Mouse (Mus musculus) retina, embryonic 14.5 days (tissue): ENCODE results near the gene Akr1c19.
A peak's percentile ranks its signal among the peaks of the same experiment; 100 is the strongest.

ENCODE experiments used
- DNase-seq: peaks from one replicate; pipeline ENCODE4 v3.0.0-alpha.2; 2015; ENCODE audit warnings: low spot score

Gene Akr1c19

DNA sequence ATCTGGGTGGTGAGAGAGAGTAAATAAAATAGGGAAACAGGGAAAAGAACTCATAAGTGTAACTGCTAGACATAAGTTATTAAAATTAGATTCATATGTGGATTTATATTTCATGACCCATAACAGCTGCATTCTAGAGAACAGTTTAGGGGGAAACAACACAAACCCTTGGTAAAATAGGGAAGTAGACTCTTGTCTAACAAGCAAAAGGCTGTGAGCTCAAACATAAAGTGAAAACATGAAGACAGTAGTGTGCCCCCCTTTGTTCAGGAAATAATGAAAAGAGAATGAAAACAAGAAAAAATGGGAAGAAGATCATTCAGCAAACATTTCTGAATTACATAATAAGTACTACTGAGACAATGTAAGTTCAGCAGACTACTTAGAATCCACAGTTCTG is 42.4 kb downstream of the Akr1c19 start:
- DNase-seq, result no peak

GRCm38 (mm10) chr13:4277526-4277925 is 49.0 kb downstream of the Akr1c19 start:
- DNase-seq, result no peak

- no peak for DNase-seq
Observed at GRCm38 (mm10) chr13:4279284-4279683, 50.8 kb downstream of the Akr1c19 start, which contains the start of gene Akr1c12. Gene Akr1c12 (minus strand): TSS chr13:4279433.

DNA sequence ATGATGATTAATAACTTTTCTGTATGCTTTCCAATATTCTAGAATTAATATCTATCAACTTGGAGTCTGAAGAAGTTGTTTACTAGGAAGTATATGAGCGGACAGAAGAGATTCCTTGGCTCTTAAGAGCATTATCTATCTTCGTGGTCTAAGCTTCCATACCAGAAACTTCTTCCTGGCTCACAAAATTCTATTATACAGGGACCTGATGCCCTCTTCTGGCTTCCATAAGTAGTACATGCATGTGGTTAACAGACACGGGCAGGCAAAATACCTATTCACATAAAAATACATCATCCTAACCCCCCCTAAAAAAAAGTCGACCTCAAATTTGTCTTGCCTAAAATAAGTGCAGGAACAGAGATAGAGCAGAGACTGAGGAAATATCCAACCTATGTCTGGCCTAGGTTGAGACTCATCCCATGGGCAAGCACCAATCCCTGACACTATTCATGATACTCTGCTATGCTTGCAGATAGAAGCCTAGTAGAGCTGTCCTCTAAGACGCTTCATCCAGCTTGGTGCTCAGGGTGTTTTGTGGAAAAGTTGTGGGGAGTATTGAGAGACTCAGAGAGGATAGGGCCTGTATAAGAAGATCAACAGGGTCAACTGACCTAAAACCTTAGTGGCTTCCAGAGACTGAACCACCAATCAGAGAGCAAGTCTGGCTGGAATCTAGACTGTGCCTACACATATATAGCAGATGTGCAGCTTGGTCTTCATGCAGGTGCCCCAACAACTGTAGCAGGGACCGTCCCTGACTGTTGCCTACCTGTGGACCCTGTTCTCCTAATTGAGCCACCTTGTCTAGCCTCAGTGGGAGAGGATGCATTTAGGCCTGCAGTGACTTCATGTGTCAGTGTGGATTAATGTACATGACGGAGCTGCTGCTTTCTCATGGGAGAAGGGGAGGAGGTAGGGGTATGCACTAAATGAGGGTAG is 53.2 kb downstream of the Akr1c19 start:
- peak; percentile 71 for DNase-seq

DNA sequence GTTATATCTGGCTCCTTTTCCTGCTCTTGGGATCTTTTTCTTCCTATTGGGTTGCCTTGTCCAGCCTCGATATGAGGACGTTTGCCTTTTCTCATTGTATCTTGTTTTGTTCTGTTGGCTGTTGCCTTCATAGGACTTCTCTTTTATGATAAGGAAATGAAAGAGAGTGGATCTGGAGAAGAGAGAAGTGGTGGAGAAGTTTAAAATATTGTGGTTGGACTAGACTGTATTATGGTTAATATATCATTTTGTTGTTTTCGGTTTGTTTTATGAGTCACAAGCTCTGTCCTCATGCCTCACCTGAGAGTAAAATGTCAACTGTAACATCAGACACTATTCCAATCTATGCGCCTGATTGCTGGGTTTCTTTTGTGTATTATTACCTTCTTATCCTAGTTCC is 68.5 kb downstream of the Akr1c19 start:
- DNase-seq, result no peak
